Mouse (Mus musculus) c-Kit-positive CD71-negative TER-119-negative erythroid progenitor cells, embryonic 14.5 days (primary cell): ENCODE data around the gene Zfp26.

Experiments used
- DNase-seq: peaks from one replicate; pipeline ENCODE4 v3.0.0-alpha.2; 2013; ENCODE audit warnings: low read depth

The Zfp26 gene

GRCm38 (mm10) chr9:20459377-20460317, at the start of gene Zfp26:
TSS of gene Zfp26 (minus strand) at chr9:20460162.
- peak; percentile 68 for DNase-seq

GRCm38 (mm10) chr9:20509676-20510075, 49.7 kb upstream of the Zfp26 start:
- no peak for DNase-seq

GRCm38 (mm10) chr9:20504801-20505200, 44.8 kb upstream of the Zfp26 start:
- no peak for DNase-seq

DNA sequence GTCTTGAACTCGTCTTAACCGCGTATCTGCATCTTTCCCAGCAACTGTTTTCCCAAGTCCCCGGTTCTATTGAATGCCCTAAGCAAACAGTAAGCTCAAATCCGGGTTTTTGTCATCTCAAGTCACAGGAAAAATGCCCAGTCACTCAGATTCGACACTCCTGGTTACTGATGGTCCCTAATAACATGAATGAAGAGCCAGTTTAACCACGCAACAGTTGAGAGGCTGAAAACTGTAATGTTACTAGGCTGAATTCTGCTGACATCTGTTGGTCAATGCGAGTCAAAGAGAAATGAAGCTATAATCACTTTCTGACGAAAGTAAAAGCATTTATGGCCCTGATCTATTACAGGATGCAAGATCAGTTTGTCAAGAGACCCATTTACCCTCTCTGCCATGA, 33.3 kb upstream of the Zfp26 start:
- peak; percentile 18 for DNase-seq

- DNase-seq = peak; percentile 83
Measured at GRCm38 (mm10) chr9:20492527-20493233, 32.7 kb upstream of the Zfp26 start, which contains the start of gene Zfp426. TSS of gene Zfp426 (minus strand) at chr9:20492746.

GRCm38 (mm10) chr9:20491858-20492526, 32.0 kb upstream of the Zfp26 start:
- no peak for DNase-seq

DNA sequence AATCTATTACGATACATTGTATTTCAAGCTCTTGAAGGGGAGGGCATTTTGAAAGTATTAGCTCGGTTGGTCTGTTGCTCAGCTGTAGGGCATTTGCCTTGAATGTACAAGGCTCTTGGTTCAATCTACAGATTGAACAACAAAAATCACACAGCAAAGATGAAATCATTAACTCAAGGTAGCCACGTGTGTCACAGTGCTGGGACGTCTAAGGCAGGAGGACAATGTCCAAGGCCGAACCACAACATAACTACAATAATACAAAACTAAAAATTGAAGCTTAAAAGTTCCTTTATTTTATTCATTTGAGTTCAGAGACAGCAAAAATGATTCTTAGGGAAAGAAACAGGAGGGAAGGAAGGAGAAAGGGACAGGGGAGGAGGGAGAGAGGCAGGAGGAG, 29.6 kb upstream of the Zfp26 start:
- no peak for DNase-seq

GRCm38 (mm10) chr9:20479396-20479795, 19.4 kb upstream of the Zfp26 start:
- DNase-seq = no peak

GRCm38 (mm10) chr9:20476632-20477031, 16.7 kb upstream of the Zfp26 start:
- DNase-seq = no peak

DNA sequence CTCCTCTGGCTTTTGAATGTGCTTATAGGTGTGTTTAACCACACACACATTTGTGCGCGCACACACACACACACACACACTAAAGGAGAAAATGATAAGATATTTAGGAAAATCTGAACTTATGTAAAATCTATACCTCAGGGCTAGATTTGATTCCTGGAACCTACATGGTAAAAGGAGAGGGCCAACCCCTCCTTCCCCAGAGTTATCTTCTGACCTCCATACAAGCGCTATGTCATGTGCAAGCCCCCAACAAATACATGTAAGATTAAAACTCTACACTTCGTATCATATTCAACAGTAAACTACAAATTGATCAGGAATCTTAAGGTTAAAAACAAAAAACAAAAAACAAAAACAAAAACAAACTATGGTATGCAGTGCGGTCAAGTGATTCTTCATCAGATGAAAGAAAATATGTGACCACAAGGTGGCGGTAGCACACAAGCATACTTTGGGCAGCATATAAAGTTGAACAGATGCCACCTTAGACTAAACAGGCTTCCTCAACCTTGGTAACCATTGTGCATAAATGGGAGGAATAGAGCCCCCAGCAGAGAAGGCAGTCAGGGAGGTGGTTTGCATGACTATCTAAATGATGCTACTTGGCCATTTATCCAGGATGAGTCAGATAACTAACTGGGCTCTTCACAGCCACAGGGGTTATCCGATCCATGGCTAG, 6.9 kb upstream of the Zfp26 start:
- DNase-seq = peak; percentile 71

DNA sequence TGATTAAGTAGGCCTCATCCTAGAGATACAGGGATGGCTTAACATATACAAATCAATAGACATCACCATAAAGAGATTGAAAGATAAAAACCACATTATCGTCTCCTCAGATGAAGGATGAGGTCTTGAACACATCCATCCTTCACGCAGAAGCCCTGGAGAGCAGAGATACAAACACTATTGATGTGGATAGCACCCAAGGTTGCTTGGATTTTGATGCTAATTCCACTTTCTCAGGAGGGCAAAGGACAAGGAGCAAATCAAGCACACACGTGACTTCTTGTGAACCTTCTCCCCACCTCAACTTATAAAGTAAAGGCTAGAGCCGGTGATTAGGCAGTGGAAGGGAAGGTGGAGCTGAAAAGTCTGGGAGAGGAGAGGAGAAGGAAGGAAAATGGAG, 6.3 kb downstream of the Zfp26 start:
- DNase-seq = no peak

DNA sequence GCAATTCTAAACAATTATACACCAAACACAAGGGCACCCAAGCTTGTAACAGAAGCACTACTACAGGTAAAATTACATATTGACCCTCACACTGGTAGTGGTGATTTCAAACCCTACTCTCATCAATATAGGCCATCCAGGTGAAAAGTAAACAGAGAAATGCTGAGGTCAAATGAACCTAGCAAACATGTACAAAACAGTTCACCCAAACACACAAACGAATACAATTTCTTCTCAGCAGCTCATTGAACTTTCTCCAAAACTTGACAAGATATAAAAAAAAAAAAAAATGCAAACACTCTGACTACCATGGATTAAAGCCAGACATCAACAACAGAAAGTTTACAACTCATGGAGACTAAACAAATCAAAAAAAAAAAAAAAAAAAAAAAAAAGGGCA, 8.5 kb downstream of the Zfp26 start:
- DNase-seq = no peak

- no peak for DNase-seq
Measured at GRCm38 (mm10) chr9:20443183-20443783, 16.7 kb downstream of the Zfp26 start.

- DNase-seq = no peak
Measured at GRCm38 (mm10) chr9:20430004-20430403, 30.0 kb downstream of the Zfp26 start.

DNA sequence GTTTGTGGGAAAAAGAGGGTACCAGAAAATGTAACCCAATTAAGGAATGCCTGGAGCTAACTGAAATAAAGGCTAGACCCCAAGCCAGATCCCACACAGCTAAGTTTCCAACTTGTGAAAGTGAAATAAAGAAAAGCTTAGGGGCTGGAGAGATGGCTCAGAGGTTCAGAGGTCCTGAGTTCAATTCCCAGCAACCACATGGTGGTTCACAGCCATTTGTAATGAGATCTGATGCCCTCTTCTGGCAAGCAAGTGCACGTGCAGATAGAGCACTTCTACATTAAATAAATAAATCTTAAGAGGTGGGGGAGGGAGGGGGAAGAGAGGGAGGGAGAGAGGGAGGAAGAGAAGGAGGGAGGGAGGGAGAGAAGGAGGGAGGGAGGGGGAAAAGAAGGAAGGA, 48.5 kb downstream of the Zfp26 start:
- DNase-seq = no peak

GRCm38 (mm10) chr9:20409319-20409718, 50.6 kb downstream of the Zfp26 start:
- DNase-seq = no peak

DNA sequence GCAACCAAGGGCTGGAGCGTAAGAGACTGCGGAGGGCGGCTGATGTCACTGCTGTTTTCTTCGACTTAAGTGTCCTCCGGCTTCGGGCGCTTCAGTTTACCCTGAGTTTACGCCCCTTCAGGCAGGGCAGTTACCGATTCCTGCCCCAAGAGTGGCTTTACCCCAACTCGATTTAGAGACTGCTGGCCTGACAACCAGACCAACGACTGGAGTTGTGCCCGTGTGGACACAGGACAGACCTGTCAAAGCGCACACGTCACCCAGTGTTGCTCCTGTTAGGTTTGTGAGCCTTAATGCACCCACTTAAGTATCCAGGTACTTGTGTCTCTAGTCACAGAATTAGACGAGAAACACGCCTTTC, 74.6 kb downstream of the Zfp26 start:
- DNase-seq = no peak

GRCm38 (mm10) chr9:20384532-20385342, 75.2 kb downstream of the Zfp26 start, which contains the start of gene Zfp560:
TSS of gene Zfp560 (minus strand) at chr9:20385177.
- peak; percentile 85 for DNase-seq

GRCm38 (mm10) chr9:20383659-20384058, 76.3 kb downstream of the Zfp26 start:
- no peak for DNase-seq
